Mouse (Mus musculus) spleen, adult 12 weeks (tissue): ENCODE measurements around the gene Scarf1.
"Not testable (repeated sequence)": the region's sequence is repeated elsewhere in the genome, so short reads cannot be mapped to it uniquely, and the experiment has no call there.

ENCODE experiments used
- DNase-seq: peaks from one replicate; pipeline ENCODE4 v3.0.0; 2022; ENCODE audit warnings: low spot score

Gene Scarf1

GRCm38 (mm10) chr11:75537491-75538183 is 24.3 kb downstream of the Scarf1 start:
- no peak for DNase-seq

- no peak for DNase-seq
These were observed 25.0 kb downstream of the Scarf1 start for GRCm38 (mm10) chr11:75538184-75538969.

GRCm38 (mm10) chr11:75538970-75539299 is 25.6 kb downstream of the Scarf1 start:
- no peak for DNase-seq

GRCm38 (mm10) chr11:75540209-75540608 is 26.9 kb downstream of the Scarf1 start:
- no peak for DNase-seq

GRCm38 (mm10) chr11:75540710-75541581 is 27.6 kb downstream of the Scarf1 start:
- no peak for DNase-seq

GRCm38 (mm10) chr11:75544713-75545112 is 31.4 kb downstream of the Scarf1 start:
- no peak for DNase-seq

- no peak for DNase-seq
These were observed 32.7 kb downstream of the Scarf1 start for GRCm38 (mm10) chr11:75546057-75546456.

- no peak for DNase-seq
These were observed 36.3 kb downstream of the Scarf1 start for GRCm38 (mm10) chr11:75549658-75550111.

GRCm38 (mm10) chr11:75550200-75550946 is 37.0 kb downstream of the Scarf1 start:
- no peak for DNase-seq

- no peak for DNase-seq
These were observed 38.0 kb downstream of the Scarf1 start for GRCm38 (mm10) chr11:75551321-75551720.

GRCm38 (mm10) chr11:75551961-75552441 is 38.7 kb downstream of the Scarf1 start:
- DNase-seq, result no peak

GRCm38 (mm10) chr11:75552906-75553482 is 39.7 kb downstream of the Scarf1 start:
- DNase-seq, result no peak

GRCm38 (mm10) chr11:75556006-75556405 is 42.7 kb downstream of the Scarf1 start:
- not testable (repeated sequence) for DNase-seq

GRCm38 (mm10) chr11:75557142-75557541 is 43.8 kb downstream of the Scarf1 start:
- no peak for DNase-seq

GRCm38 (mm10) chr11:75558101-75558500 is 44.8 kb downstream of the Scarf1 start:
- no peak for DNase-seq

GRCm38 (mm10) chr11:75559870-75560504 is 46.6 kb downstream of the Scarf1 start:
- no peak for DNase-seq

GRCm38 (mm10) chr11:75560530-75561409 is 47.4 kb downstream of the Scarf1 start:
- DNase-seq, result peak; percentile 34

GRCm38 (mm10) chr11:75561410-75561791 is 48.1 kb downstream of the Scarf1 start:
- DNase-seq, result no peak

- DNase-seq, result no peak
These were observed 49.5 kb downstream of the Scarf1 start for GRCm38 (mm10) chr11:75562840-75563239.
